Mouse (Mus musculus): ENCODE data around the gene Wdr89. TPM values are rescaled to one million over a fixed set of nuclear protein-coding genes. Genes with fewer than 3 reads are reported as not detected.
"Not testable (repeated sequence)": the region's sequence is repeated elsewhere in the genome, so short reads cannot be mapped to it uniquely, and the experiment has no call there.

The Wdr89 gene
- total and polyA plus RNA-seq, 3 experiments = 11.3 to 22.6 (median 19.5) TPM

- H3K4me3 ChIP-seq (ENCODE audit: low read depth, low read length) = no peak overlapping the region
- TF ChIP-seq CTCF (IDR thresholded peaks at IDR 0.05; ENCODE audit: low read depth, low read length) = no peak
- no peak for TF ChIP-seq TAL1 (conservative IDR thresholded peaks at IDR 0.05; ENCODE audit: low read depth, low read length)
- TF ChIP-seq GATA1 (IDR thresholded peaks at IDR 0.05; ENCODE audit: borderline replicate concordance, low read length) = no peak
- DNase-seq (ENCODE audit: low spot score) (no peak), ATAC-seq (ENCODE audit: extremely low read depth, insufficient number of reproducible peaks, low FRiP score, poor library complexity, severe bottlenecking) (no peak)
- peaks cover 8% of the 10 kb centered on the region for H3K9me3 ChIP-seq (replicated peaks)
- peaks cover 9% of the 10 kb centered on the region for H3K27me3 ChIP-seq (ENCODE audit: insufficient read depth, low read length)
- H3K4me1 ChIP-seq (ENCODE audit: insufficient read depth, low read depth, low read length) = peaks cover 4% of the 10 kb centered on the region; the same call in 1 of the 2 replicates
- H3K36me3 ChIP-seq (replicated peaks) = no peaks in the 10 kb centered on the region
Observed at GRCm38 (mm10) chr12:75687314-75687713, 18.0 kb upstream of the Wdr89 start.

GRCm38 (mm10) chr12:75684026-75684425 lies 14.7 kb upstream of the Wdr89 start:
- not testable (repeated sequence) for H3K9me3 ChIP-seq (replicated peaks); H3K4me1 ChIP-seq (ENCODE audit: insufficient read depth, low read depth, low read length); H3K36me3 ChIP-seq (replicated peaks); DNase-seq (ENCODE audit: low spot score); ATAC-seq (ENCODE audit: extremely low read depth, insufficient number of reproducible peaks, low FRiP score, poor library complexity, severe bottlenecking); H3K4me3 ChIP-seq (ENCODE audit: low read depth, low read length); H3K27me3 ChIP-seq (ENCODE audit: insufficient read depth, low read length)

GRCm38 (mm10) chr12:75683598-75683997 lies 14.3 kb upstream of the Wdr89 start:
- no peak for TF ChIP-seq TAL1 (conservative IDR thresholded peaks at IDR 0.05; ENCODE audit: low read depth, low read length)
- TF ChIP-seq CTCF (IDR thresholded peaks at IDR 0.05; ENCODE audit: low read depth, low read length) = no peak
- TF ChIP-seq GATA1 (IDR thresholded peaks at IDR 0.05; ENCODE audit: borderline replicate concordance, low read length) = no peak
- no peak for TF ChIP-seq GATA2 (IDR thresholded peaks at IDR 0.05; ENCODE audit: borderline replicate concordance, low read depth, low read length)
- no peak for TF ChIP-seq POLR2AphosphoS5 (IDR thresholded peaks at IDR 0.05; ENCODE audit: insufficient replicate concordance, low read depth, low read length)
- no peak for ATAC-seq (ENCODE audit: extremely low read depth, insufficient number of reproducible peaks, low FRiP score, poor library complexity, severe bottlenecking)
- Histone ChIP-seq H3K4me1 (ENCODE audit: insufficient read depth, low read depth, low read length) (peaks cover 4% of the 10 kb centered on the region; the same call in 1 of the 2 replicates), H3K4me3 (ENCODE audit: low read depth, low read length) (no peak overlapping the region), H3K36me3 (replicated peaks) (peaks cover 7% of the 10 kb centered on the region), H3K9me3 (replicated peaks) (peaks cover 5% of the 10 kb centered on the region), H3K27me3 (ENCODE audit: insufficient read depth, low read length) (no peaks in the 10 kb centered on the region; the same call in 1 of the 2 replicates)
- DNase-seq (ENCODE audit: low spot score) = no peak

GRCm38 (mm10) chr12:75682842-75683241 lies 13.5 kb upstream of the Wdr89 start:
- Histone ChIP-seq H3K9me3 (replicated peaks) (peaks cover 5% of the 10 kb centered on the region), H3K4me3 (ENCODE audit: low read depth, low read length) (no peak overlapping the region), H3K4me1 (ENCODE audit: insufficient read depth, low read depth, low read length) (peaks cover 4% of the 10 kb centered on the region; the same call in 1 of the 2 replicates), H3K27me3 (ENCODE audit: insufficient read depth, low read length) (no peaks in the 10 kb centered on the region), H3K36me3 (replicated peaks) (peaks cover 9% of the 10 kb centered on the region)
- no peak for TF ChIP-seq TAL1 (conservative IDR thresholded peaks at IDR 0.05; ENCODE audit: low read depth, low read length)
- TF ChIP-seq POLR2AphosphoS5 (IDR thresholded peaks at IDR 0.05; ENCODE audit: insufficient replicate concordance, low read depth, low read length) = no peak
- TF ChIP-seq GATA2 (IDR thresholded peaks at IDR 0.05; ENCODE audit: borderline replicate concordance, low read depth, low read length) = no peak
- no peak for TF ChIP-seq CTCF (IDR thresholded peaks at IDR 0.05; ENCODE audit: low read depth, low read length)
- no peak for TF ChIP-seq GATA1 (IDR thresholded peaks at IDR 0.05; ENCODE audit: borderline replicate concordance, low read length)
- no peak for DNase-seq (ENCODE audit: low spot score)
- ATAC-seq (ENCODE audit: extremely low read depth, insufficient number of reproducible peaks, low FRiP score, poor library complexity, severe bottlenecking) = no peak

GRCm38 (mm10) chr12:75681101-75681500 lies 11.8 kb upstream of the Wdr89 start:
- Histone ChIP-seq H3K9me3 (replicated peaks) (peaks cover 5% of the 10 kb centered on the region), H3K4me1 (ENCODE audit: insufficient read depth, low read depth, low read length) (no peaks in the 10 kb centered on the region), H3K4me3 (ENCODE audit: low read depth, low read length) (no peak overlapping the region), H3K27me3 (ENCODE audit: insufficient read depth, low read length) (no peaks in the 10 kb centered on the region), H3K36me3 (replicated peaks) (peaks cover 20% of the 10 kb centered on the region)
- no peak for ATAC-seq (ENCODE audit: extremely low read depth, insufficient number of reproducible peaks, low FRiP score, poor library complexity, severe bottlenecking)
- TF ChIP-seq POLR2AphosphoS5 (IDR thresholded peaks at IDR 0.05; ENCODE audit: insufficient replicate concordance, low read depth, low read length) (no peak), GATA1 (IDR thresholded peaks at IDR 0.05; ENCODE audit: borderline replicate concordance, low read length) (no peak), CTCF (IDR thresholded peaks at IDR 0.05; ENCODE audit: low read depth, low read length) (no peak), GATA2 (IDR thresholded peaks at IDR 0.05; ENCODE audit: borderline replicate concordance, low read depth, low read length) (no peak), TAL1 (conservative IDR thresholded peaks at IDR 0.05; ENCODE audit: low read depth, low read length) (no peak)
- no peak for DNase-seq (ENCODE audit: low spot score)

- peaks cover 7% of the 10 kb centered on the region; the same call in 1 of the 2 replicates for H3K4me1 ChIP-seq (ENCODE audit: insufficient read depth, low read depth, low read length)
- ATAC-seq (ENCODE audit: extremely low read depth, insufficient number of reproducible peaks, low FRiP score, poor library complexity, severe bottlenecking) = no peak
- H3K36me3 ChIP-seq (replicated peaks) = peaks cover 39% of the 10 kb centered on the region
- H3K9me3 ChIP-seq (replicated peaks) = peaks cover 5% of the 10 kb centered on the region
- no peaks in the 10 kb centered on the region for H3K27me3 ChIP-seq (ENCODE audit: insufficient read depth, low read length)
- TF ChIP-seq CTCF (IDR thresholded peaks at IDR 0.05; ENCODE audit: low read depth, low read length) (no peak), GATA1 (IDR thresholded peaks at IDR 0.05; ENCODE audit: borderline replicate concordance, low read length) (no peak), GATA2 (IDR thresholded peaks at IDR 0.05; ENCODE audit: borderline replicate concordance, low read depth, low read length) (no peak), TAL1 (conservative IDR thresholded peaks at IDR 0.05; ENCODE audit: low read depth, low read length) (no peak), POLR2AphosphoS5 (IDR thresholded peaks at IDR 0.05; ENCODE audit: insufficient replicate concordance, low read depth, low read length) (no peak)
- H3K4me3 ChIP-seq (ENCODE audit: low read depth, low read length) = no peak overlapping the region
- DNase-seq (ENCODE audit: low spot score) = no peak
Observed at GRCm38 (mm10) chr12:75678393-75678792, 9.1 kb upstream of the Wdr89 start.

- Histone ChIP-seq H3K4me1 (ENCODE audit: insufficient read depth, low read depth, low read length) (peaks cover 47% of the 10 kb centered on the region), H3K4me3 (ENCODE audit: low read depth, low read length) (no peak overlapping the region), H3K27me3 (ENCODE audit: insufficient read depth, low read length) (no peaks in the 10 kb centered on the region), H3K9me3 (replicated peaks) (no peaks in the 10 kb centered on the region), H3K36me3 (replicated peaks) (peaks cover 55% of the 10 kb centered on the region)
- no peak for ATAC-seq (ENCODE audit: extremely low read depth, insufficient number of reproducible peaks, low FRiP score, poor library complexity, severe bottlenecking)
- TF ChIP-seq CTCF (IDR thresholded peaks at IDR 0.05; ENCODE audit: low read depth, low read length) = no peak
- no peak for DNase-seq (ENCODE audit: low spot score)
Observed at GRCm38 (mm10) chr12:75672630-75673029, 3.3 kb upstream of the Wdr89 start.
